Mouse (Mus musculus): ENCODE measurements at regions not wholly inside any gene's neighbourhood (a gene's known extent, or its start where the extent isn't known, plus 50 kb on each side); places are given as distances from the start of the nearest gene placed in this dataset.

DNA sequence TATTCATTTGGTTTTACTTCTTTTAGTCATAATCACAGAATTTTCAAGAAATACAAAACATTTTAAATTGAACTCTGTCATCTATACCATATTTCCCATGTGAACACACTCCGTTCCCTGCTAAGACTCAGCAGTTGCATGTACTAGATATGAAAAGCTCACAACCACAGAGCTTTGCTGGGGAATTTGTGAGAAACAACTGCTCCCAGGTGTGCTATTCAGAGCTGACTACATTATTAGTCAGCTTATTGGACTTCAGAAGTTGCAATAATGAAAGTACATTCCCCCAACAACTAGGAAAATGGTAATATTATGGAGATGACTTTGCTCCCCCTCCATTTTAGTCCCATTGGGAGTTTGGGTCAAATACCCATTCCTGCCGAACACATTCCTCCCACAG, 315.2 kb upstream of the Adgrl3 start:
- TF ChIP-seq CTCF (IDR thresholded peaks at IDR 0.05; ENCODE audit: low read depth) (no peak), EP300 (IDR thresholded peaks at IDR 0.05; ENCODE audit: low read depth) (no peak)

All from heart, postnatal 0 days (tissue).